Mouse (Mus musculus): Measurements from ENCODE around the gene Wwtr1. TPM values are rescaled to one million over a fixed set of nuclear protein-coding genes. Genes with fewer than 3 reads are reported as not detected.

Gene Wwtr1
- 33.2 and 42.8 TPM in 2 replicates for polyA plus RNA-seq (2012; rRNA removed; ENCODE audit: low replicate concordance)

DNA sequence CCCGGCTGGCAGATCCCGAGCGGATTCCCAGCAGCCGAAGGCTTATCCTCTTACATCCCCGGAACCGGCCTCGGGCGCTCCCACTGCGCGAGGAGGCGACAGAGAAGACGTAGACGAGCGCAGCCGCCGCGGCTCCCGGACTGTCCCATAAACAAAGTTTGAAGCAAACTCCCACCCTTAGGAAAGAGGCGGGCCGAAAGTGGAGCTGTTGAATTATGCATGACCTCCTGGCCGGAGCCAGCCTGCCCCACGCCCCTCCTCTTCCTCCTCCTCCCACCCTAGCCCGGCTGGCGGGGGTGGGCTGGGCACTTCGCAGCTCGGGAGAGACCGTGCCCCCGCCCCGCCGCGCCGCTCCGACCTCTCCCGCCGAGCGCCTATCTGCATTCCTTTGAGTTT, at the start of gene Wwtr1:
Gene Wwtr1 (minus strand): TSS at position 251 of the 396 bp plus-strand sequence.

DNA sequence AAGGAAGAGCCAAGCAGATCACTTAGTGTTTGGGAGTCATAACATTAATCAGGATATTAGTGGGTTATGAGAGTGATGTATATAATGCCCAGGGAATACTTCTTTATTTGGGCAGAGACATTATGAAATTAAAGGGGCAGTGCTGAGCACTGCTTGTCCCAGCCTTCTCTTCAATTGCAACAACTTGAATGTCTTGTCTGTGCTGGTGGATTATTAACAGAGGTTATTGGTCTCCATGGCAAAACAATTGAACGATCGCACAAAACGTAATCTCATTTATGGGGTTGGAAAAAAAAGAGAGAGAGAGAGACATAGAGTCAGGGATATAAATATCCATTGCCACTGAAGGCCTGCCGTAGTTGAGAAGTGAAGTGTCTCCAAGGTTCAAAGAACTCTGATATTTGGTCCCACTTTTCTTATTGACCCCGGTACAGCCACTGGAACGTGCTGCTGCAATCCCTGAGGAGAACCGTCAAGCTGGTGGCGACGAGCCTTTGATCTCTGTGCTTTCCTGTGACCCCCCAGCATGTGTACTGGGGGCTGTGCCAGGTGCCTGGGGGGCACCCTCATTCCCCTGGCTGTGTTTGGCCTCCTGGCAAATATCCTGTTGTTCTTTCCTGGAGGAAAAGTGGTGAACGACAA, 150.5 kb downstream of the Wwtr1 start, which contains the start of gene Tm4sf4:
Gene Tm4sf4 (plus strand): TSS at position 226 of the 642 bp plus-strand sequence.

Other genes starting within 250 kb of the Wwtr1 start
- 0.17 TPM in 1 of 2 replicates, not detected in the other for gene Tm4sf4, start 150.6 kb downstream of the Wwtr1 start, polyA plus RNA-seq (2012; rRNA removed; ENCODE audit: low replicate concordance)
- 11.9 and 24.3 TPM in 2 replicates for gene Commd2, start 75.8 kb upstream of the Wwtr1 start, polyA plus RNA-seq (2012; rRNA removed; ENCODE audit: low replicate concordance)
- 0.10 TPM in 1 of 2 replicates, not detected in the other for gene Ankub1, start 116.9 kb upstream of the Wwtr1 start, polyA plus RNA-seq (2012; rRNA removed; ENCODE audit: low replicate concordance)
- 28.5 and 78.4 TPM in 2 replicates for gene Rnf13, start 160.2 kb upstream of the Wwtr1 start, polyA plus RNA-seq (2012; rRNA removed; ENCODE audit: low replicate concordance)

Data from mammary gland, adult 2 months (tissue).